Mouse (Mus musculus): ENCODE data around the gene Ddx43.

GRCm38 (mm10) chr9:78369349-78369748, 26.2 kb upstream of the Ddx43 start:
- no peak for TF ChIP-seq POLR2A (IDR thresholded peaks at IDR 0.05; ENCODE audit: insufficient read length, low read depth)
- TF ChIP-seq MYOD1 (IDR thresholded peaks at IDR 0.05; ENCODE audit: control insufficient read depth in 1 of 3, insufficient read length in 2 of 3, low read depth in 2 of 3) = no peak
- no peak for TF ChIP-seq MYOG (IDR thresholded peaks at IDR 0.05; ENCODE audit: control insufficient read depth in 1 of 3, insufficient read depth in 1 of 3, insufficient read length in 2 of 3, low read depth in 2 of 3)
- no peak for TF ChIP-seq CEBPB (IDR thresholded peaks at IDR 0.05; ENCODE audit: insufficient read depth, poor library complexity, severe bottlenecking)

Measured in myocyte (in vitro differentiated cells).